Mouse (Mus musculus) neural tube, embryonic 11.5 days (tissue): ENCODE data around the gene Krt8. TPM values are rescaled to one million over a fixed set of nuclear protein-coding genes. Genes with fewer than 3 reads are reported as not detected.
A peak's percentile ranks its signal among the peaks of the same experiment; 100 is the strongest.

ENCODE experiments used
- ATAC-seq: fragments of 200-750 bp; cut with Nextera tagmentation; 2 replicates; pipeline ENCODE4 v1.8.0; 2017; ENCODE audit warnings: moderate number of reproducible peaks, mild to moderate bottlenecking, moderate TSS enrichment, moderate library complexity; ENCODE audit not compliant: insufficient read depth, low FRiP score, low TSS enrichment
- DNase-seq: peaks from one replicate; pipeline ENCODE4 v3.0.0-alpha.2; 2015; ENCODE audit warnings: low spot score
- H3K27ac ChIP-seq: fragments of 300-500 bp; sonication (generic); 2 replicates; pipeline ENCODE4 v1.5.1; 2014; ENCODE audit warnings: low read depth, mild to moderate bottlenecking, low read length
- H3K27me3 ChIP-seq: fragments of 300-500 bp; sonication (generic); 2 replicates; pipeline ENCODE4 v1.6.1; 2014; ENCODE audit warnings: mild to moderate bottlenecking, low read length, mixed read lengths; ENCODE audit not compliant: control insufficient read depth, insufficient read depth
- H3K36me3 ChIP-seq: fragments of 300-500 bp; sonication (generic); 2 replicates; pipeline ENCODE4 v1.6.1; 2014; ENCODE audit warnings: mild to moderate bottlenecking, low read length, moderate library complexity, mixed read lengths; ENCODE audit not compliant: control insufficient read depth, insufficient read depth
- H3K4me1 ChIP-seq: fragments of 300-500 bp; sonication (generic); 2 replicates; pipeline ENCODE4 v1.6.1; 2014; ENCODE audit warnings: low read length, mixed read lengths; ENCODE audit not compliant: control insufficient read depth, insufficient read depth
- H3K4me2 ChIP-seq: fragments of 300-500 bp; sonication (generic); 2 replicates; pipeline ENCODE4 v1.6.1; 2014; ENCODE audit warnings: low read depth, mild to moderate bottlenecking, moderate library complexity
- H3K4me3 ChIP-seq: fragments of 300-500 bp; sonication (generic); 2 replicates; pipeline ENCODE4 v1.5.1; 2014; ENCODE audit warnings: low read depth, low read length
- H3K9ac ChIP-seq: fragments of 300-500 bp; sonication (generic); 2 replicates; pipeline ENCODE4 v1.6.1; 2014; ENCODE audit warnings: mild to moderate bottlenecking, low read length
- H3K9me3 ChIP-seq: fragments of 300-500 bp; sonication (generic); 2 replicates; pipeline ENCODE4 v1.6.1; 2016; ENCODE audit warnings: low read length; ENCODE audit not compliant: control insufficient read depth
- WGBS: fragments of 180-500 bp; shearing (Covaris S2); extraction: QIAGEN DNeasy Blood & Tissue Kit; methylation state at CpG from one replicate; pipeline ENCODE4 v1.1.7; 2014; 5-methylcytosine and 5-hydroxymethylcytosine counted together
- polyA plus RNA-seq: library from polyadenylated mRNA; unstranded; fragments of >200 nt; fragmentation: Nextera tagmentation; extraction: Ambion mirVana; gene quantifications from 2 replicates; pipeline ENCODE4 v1.2.1, GENCODE M21; 2014

The Krt8 gene
- polyA plus RNA-seq, 1 experiment from 2014 or later, result 13.1 TPM

DNA sequence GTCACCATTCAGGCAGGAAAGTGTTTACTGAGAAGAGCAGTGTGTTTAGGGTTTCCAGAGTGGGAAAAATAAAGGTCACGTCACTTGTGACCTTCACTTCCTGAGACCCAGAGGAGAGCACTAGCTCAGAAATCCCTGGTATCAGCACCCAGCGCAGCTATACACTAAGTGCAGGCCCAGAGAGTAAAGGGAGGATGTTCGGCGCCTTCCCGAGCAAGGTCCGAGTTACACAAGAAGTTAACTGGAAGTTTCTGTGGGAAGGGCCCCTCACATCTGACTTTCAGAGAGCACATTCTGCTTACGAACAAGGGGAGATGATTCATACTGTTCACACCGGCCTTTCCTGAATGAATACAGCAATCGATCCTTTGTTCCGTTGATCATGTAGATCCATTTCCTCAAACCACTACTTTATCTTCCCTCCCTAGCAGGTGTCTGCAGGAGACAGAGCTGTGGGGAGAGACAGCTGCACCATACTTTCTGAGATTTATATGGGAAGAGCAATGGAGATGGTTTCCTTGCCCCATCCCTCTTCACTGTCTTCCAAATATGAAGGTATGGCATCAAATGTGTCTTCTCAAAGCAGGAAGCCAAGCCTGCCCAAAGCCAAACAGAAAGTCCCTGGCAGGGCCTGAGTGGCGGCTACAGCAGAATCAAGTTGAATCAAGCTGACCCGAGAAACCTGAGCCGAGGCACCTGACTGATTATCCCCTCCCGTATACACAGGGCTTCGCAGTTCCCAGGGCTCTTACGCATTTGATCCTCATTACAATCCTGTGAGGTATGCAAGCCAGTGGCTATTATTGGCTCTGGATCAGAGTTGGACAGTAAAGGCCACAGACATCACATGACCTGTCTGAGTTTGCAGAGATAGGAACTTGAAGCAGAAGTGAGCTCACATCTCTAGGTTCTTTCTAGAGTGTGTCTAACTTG is 30.1 kb upstream of the Krt8 start:
- H3K9me3 ChIP-seq, result no peaks in the 10 kb centered on the region

DNA sequence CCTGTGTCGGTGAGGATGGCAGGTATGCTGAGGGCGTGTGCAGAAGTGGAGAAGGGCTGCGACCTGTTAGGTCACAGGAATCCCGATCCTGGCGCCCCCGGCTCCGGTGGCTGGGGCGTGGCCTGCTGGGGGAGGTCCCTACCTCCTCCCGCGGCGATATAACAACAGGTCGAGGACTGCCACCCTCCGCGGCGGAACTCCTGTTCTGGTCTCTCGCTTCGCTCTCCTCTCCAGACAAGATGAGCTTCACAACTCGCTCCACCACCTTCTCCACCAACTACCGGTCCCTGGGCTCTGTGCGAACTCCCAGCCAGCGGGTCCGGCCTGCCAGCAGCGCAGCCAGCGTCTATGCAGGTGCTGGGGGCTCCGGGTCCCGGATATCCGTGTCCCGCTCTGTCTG is 23.8 kb upstream of the Krt8 start, which contains the start of gene Krt18:
Gene Krt18 (plus strand): TSS at position 141 of the 400 bp plus-strand sequence.
- H3K4me3 ChIP-seq, result peak within 1 kb of the TSS; percentile 18
- no peaks in the 10 kb centered on the region for H3K9me3 ChIP-seq
- no peaks in the 10 kb centered on the region for H3K36me3 ChIP-seq
- H3K4me1 ChIP-seq, result no peaks in the 10 kb centered on the region; the same call in 1 of the 2 replicates
- no peak for DNase-seq
- WGBS, result 1% methylated on average over 27 of the region's 28 CpGs
- peaks cover 36% of the 10 kb centered on the region for H3K27me3 ChIP-seq
- ATAC-seq, result no peak
- peak within 1 kb of the TSS; percentile 44 for H3K4me2 ChIP-seq
- no peak within 1 kb of the TSS for H3K9ac ChIP-seq
- H3K27ac ChIP-seq, result no peak within 1 kb of the TSS

More for the DNA sequence above, 30.1 kb upstream of the Krt8 start:
- WGBS, result 72% methylated on average over 16 of the region's 16 CpGs
- Histone ChIP-seq H3K27ac (no peak overlapping the region), H3K27me3 (no peaks in the 10 kb centered on the region), H3K4me2 (no peak overlapping the region), H3K36me3 (no peaks in the 10 kb centered on the region), H3K9ac (no peak overlapping the region), H3K4me3 (no peak overlapping the region), H3K4me1 (no peaks in the 10 kb centered on the region)
- ATAC-seq (no peak), DNase-seq (no peak)

DNA sequence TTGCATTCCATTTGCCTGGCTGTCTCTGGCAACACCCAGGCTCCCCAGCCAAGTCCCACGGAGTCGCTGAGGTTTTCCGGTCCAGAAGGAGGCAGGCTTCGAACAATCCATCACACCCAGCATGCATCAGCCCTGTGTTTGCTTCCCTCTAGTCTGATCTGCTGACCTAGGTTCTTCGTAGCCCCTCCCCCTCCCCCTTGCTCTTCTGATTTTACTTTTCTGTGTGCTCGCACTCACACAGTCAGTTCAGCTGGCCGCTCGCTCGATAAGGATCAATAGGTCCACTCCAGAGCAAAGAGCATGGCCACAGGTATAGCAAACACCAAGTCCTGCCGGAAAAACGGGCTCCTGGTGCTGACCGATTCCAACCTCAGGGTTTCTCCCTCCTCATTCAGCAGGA is 22.1 kb upstream of the Krt8 start:
- Histone ChIP-seq H3K4me2 (no peak overlapping the region), H3K9me3 (no peaks in the 10 kb centered on the region), H3K36me3 (no peaks in the 10 kb centered on the region), H3K4me3 (no peak overlapping the region), H3K27me3 (peaks cover 36% of the 10 kb centered on the region), H3K4me1 (no peaks in the 10 kb centered on the region; the same call in 1 of the 2 replicates), H3K27ac (no peak overlapping the region), H3K9ac (no peak overlapping the region)
- WGBS, result 13% methylated on average over 12 of the region's 12 CpGs
- DNase-seq (peak; percentile 38), ATAC-seq (no peak)

DNA sequence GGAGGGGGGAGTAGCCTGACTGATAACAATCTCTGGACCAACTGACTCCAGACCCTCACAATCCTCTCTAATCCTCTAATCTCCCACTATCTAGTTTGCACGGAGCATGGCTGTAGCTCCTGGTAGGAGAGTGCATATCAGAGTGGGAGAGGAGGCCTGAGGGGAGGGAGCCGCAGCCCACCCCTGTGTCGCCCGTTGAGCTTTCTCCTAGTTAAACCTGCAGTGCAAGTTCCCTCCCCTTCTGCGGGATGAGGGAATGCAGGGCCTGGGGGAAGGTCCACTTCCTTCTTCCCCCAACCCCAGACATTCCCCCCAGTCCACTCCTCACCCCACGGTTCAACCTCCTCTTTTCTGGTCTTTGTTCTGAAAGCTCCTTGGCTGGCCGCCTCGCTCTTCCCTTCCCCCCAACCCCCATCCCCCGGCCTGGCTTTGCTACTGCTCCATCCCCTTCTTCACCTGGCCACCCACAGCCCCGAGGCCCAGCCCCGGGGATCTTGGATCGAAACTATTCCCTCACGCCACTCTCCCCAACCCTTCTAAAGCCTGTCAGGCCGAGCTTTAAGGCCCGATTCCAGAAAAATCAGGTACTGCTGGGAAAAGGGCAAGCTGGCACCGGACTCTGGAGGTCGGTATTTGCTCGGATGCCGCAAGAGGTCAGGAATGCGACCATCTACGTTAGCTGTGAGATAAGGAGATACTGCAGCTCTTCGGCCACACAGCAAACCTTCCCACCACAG is 21.0 kb upstream of the Krt8 start:
- no peaks in the 10 kb centered on the region for H3K9me3 ChIP-seq
- H3K4me2 ChIP-seq, result peak overlapping the region; percentile 31; the same call in 1 of the 2 replicates
- peak overlapping the region; percentile 35; the same call in 1 of the 2 replicates for H3K9ac ChIP-seq
- no peak overlapping the region for H3K27ac ChIP-seq
- 5% methylated on average over 22 of the region's 22 CpGs for WGBS
- H3K27me3 ChIP-seq, result peaks cover 36% of the 10 kb centered on the region
- no peaks in the 10 kb centered on the region; the same call in 1 of the 2 replicates for H3K4me1 ChIP-seq
- DNase-seq (peak; percentile 32), ATAC-seq (no peak)
- H3K4me3 ChIP-seq, result no peak overlapping the region
- no peaks in the 10 kb centered on the region for H3K36me3 ChIP-seq

DNA sequence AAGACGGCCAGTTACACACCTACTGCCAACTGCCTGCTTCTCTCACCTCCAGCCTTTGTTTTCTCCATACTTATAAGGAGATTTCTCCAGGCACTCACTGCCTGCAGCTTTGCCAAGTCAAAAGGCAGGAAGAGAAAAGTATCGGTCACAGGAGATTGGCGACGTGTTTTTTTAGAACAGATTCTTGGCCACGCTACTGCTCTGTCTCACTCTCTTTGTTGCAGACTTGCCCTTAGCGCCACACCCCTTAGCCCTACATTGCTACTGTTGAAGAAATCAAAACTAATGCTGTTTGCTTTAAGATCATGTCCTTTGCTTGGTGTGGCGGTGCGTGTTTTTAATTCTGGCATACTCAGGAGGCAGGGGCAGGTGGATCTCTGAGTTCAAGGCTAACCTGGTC is 19.6 kb upstream of the Krt8 start:
- H3K4me1 ChIP-seq, result no peaks in the 10 kb centered on the region; the same call in 1 of the 2 replicates
- 79% methylated on average over 8 of the region's 8 CpGs for WGBS
- H3K27ac ChIP-seq, result no peak overlapping the region
- no peaks in the 10 kb centered on the region for H3K36me3 ChIP-seq
- no peak overlapping the region for H3K9ac ChIP-seq
- ATAC-seq (no peak), DNase-seq (no peak)
- no peak overlapping the region for H3K4me2 ChIP-seq
- no peaks in the 10 kb centered on the region for H3K9me3 ChIP-seq
- H3K27me3 ChIP-seq, result peaks cover 36% of the 10 kb centered on the region
- no peak overlapping the region for H3K4me3 ChIP-seq

DNA sequence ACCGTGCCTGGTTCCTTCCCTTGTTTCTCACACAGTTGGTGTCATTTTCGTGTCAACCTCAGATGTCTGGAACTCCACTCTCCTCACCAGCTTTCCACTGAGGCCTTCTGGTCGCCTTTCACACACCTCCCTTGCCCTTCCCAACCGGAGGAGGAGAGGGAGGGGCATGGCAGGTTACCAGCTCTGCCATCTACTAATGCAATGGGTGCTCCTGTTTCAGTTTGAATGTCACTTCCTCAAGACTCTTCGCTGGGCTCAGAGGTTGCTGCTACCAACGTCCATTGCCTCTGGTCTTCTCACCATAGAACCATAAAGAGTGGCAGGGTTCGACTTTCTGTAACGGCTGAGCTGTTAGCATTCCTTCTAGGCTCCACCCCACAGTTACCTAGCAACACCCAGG is 18.2 kb upstream of the Krt8 start:
- 27% methylated on average over 8 of the region's 8 CpGs for WGBS
- ATAC-seq, result no peak
- H3K4me2 ChIP-seq, result no peak overlapping the region

DNA sequence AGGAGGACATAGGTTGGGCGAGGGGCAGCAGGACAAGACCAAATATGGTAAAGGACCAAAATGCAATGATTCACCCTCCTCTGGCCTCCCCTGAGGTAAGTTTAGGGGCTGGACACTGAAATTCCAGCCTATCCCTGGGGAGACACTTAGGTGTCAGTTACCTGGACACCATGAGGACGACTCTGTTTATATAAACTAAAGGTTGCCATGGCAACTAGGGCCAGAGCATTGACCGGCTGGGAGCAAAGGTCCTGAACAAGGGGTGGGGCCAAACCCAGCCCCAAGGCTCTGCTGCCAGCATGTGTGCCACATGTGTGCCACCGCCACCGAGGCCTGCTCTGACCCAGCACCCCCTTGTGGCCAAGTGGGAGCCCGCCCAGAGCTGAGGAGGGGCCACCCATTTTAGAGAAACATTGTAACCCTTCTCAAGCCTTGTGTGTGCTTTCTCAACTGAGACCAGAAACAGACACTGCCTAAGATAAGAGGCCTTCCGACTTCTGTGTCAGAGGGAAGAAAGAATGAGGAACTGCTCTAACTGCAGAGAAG is 13.7 kb upstream of the Krt8 start:
- no peaks in the 10 kb centered on the region for H3K4me1 ChIP-seq
- H3K36me3 ChIP-seq, result no peaks in the 10 kb centered on the region
- H3K4me2 ChIP-seq, result no peak overlapping the region
- 29% methylated on average over 7 of the region's 7 CpGs for WGBS
- ATAC-seq, result no peak
- H3K27ac ChIP-seq, result no peak overlapping the region
- DNase-seq, result no peak
- no peak overlapping the region for H3K4me3 ChIP-seq
- no peak overlapping the region for H3K9ac ChIP-seq
- H3K27me3 ChIP-seq, result no peaks in the 10 kb centered on the region
- H3K9me3 ChIP-seq, result no peaks in the 10 kb centered on the region

More for the DNA sequence above, 18.2 kb upstream of the Krt8 start:
- no peak overlapping the region for H3K4me3 ChIP-seq
- H3K9ac ChIP-seq, result no peak overlapping the region
- H3K27me3 ChIP-seq, result peaks cover 23% of the 10 kb centered on the region
- no peak for DNase-seq
- no peaks in the 10 kb centered on the region; the same call in 1 of the 2 replicates for H3K4me1 ChIP-seq
- H3K36me3 ChIP-seq, result no peaks in the 10 kb centered on the region
- H3K27ac ChIP-seq, result no peak overlapping the region
- no peaks in the 10 kb centered on the region for H3K9me3 ChIP-seq

DNA sequence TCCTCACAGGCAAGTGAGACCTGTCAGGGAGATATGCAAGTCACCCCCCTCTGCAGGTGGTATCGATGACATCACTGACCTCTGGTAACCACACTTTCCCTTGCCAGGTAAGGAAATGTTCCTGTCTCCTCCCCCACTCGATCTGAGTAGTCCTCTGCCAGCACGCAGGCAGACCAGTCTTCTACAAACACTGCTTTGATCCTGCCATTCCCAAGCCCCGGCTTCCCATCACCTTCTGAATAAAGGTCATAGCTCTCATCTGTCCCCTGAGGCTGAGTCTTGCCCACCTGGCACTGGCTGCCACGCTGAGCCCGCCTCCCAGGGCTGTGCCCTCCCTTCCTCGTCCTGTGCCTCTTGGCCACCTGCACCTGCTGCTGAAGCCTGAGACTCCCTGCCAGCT is 12.5 kb upstream of the Krt8 start:
- Histone ChIP-seq H3K9ac (no peak overlapping the region), H3K27ac (no peak overlapping the region)

More for the DNA sequence above, 12.5 kb upstream of the Krt8 start:
- Histone ChIP-seq H3K9me3 (no peaks in the 10 kb centered on the region), H3K4me3 (no peak overlapping the region), H3K36me3 (no peaks in the 10 kb centered on the region), H3K4me1 (no peaks in the 10 kb centered on the region), H3K4me2 (no peak overlapping the region), H3K27me3 (no peaks in the 10 kb centered on the region)
- ATAC-seq, result no peak
- no peak for DNase-seq
- WGBS, result 21% methylated on average over 7 of the region's 7 CpGs
